Mouse (Mus musculus) layer of hippocampus, postnatal 10 days (tissue): ENCODE data around the gene Ccl2. TPM values are rescaled to one million over a fixed set of nuclear protein-coding genes. Genes with fewer than 3 reads are reported as not detected.

Experiments
- DNase-seq, 2 experiments: peaks; one replicate each; pipeline ENCODE4 v3.0.0; 2021; ENCODE audit warnings: low spot score in 2 of 2
- total RNA-seq, 2 experiments: library from RNA; stranded (reverse); gene quantifications; 2 replicates each; pipeline ENCODE4 v1.2.3; 2021

Gene Ccl2
- total RNA-seq, 2 experiments from 2014 or later = not detected

GRCm38 (mm10) chr11:82034446-82034845, 925 bp upstream of the Ccl2 start:
- no peak for DNase-seq

- no peak for DNase-seq
Observed at GRCm38 (mm10) chr11:82035857-82036256, 486 bp downstream of the Ccl2 start.

GRCm38 (mm10) chr11:82038535-82038934, 3.2 kb downstream of the Ccl2 start, which contains the start of gene Gm17268:
Gene Gm17268, minus strand, starts transcription at chr11:82038562.
- no peak for DNase-seq

- no peak for DNase-seq
Observed at GRCm38 (mm10) chr11:82039132-82039660, 3.8 kb downstream of the Ccl2 start.

- no peak for DNase-seq
Observed at GRCm38 (mm10) chr11:82041671-82042080, 6.3 kb downstream of the Ccl2 start.

- DNase-seq = peak; percentile 13 to 32
Observed at GRCm38 (mm10) chr11:82045471-82045870, 10.1 kb downstream of the Ccl2 start, which contains the start of gene Ccl7. Gene Ccl7, plus strand, starts transcription at chr11:82045712.

- peak; percentile 53 to 57 for DNase-seq
Observed at GRCm38 (mm10) chr11:82047746-82048415, 12.5 kb downstream of the Ccl2 start.

- no peak for DNase-seq
Observed at GRCm38 (mm10) chr11:82053849-82054248, 18.5 kb downstream of the Ccl2 start.

- DNase-seq = no peak
Observed at GRCm38 (mm10) chr11:82057646-82058045, 22.3 kb downstream of the Ccl2 start, which contains the start of gene Ccl11. Gene Ccl11, plus strand, starts transcription at chr11:82057823.

- no peak for DNase-seq
Observed at GRCm38 (mm10) chr11:82062226-82062625, 26.9 kb downstream of the Ccl2 start.

- DNase-seq = no peak
Observed at GRCm38 (mm10) chr11:82063454-82063853, 28.1 kb downstream of the Ccl2 start.

- no peak for DNase-seq
Observed at GRCm38 (mm10) chr11:82066953-82067571, 31.7 kb downstream of the Ccl2 start.

GRCm38 (mm10) chr11:82071076-82071475, 35.7 kb downstream of the Ccl2 start:
- no peak for DNase-seq

GRCm38 (mm10) chr11:82072374-82072773, 37.0 kb downstream of the Ccl2 start:
- no peak for DNase-seq

- no peak for DNase-seq
Observed at GRCm38 (mm10) chr11:82072984-82073383, 37.6 kb downstream of the Ccl2 start.

- no peak for DNase-seq
Observed at GRCm38 (mm10) chr11:82073686-82074085, 38.3 kb downstream of the Ccl2 start.

- no peak for DNase-seq
Observed at GRCm38 (mm10) chr11:82077031-82077430, 41.7 kb downstream of the Ccl2 start.

- DNase-seq = no peak
Observed at GRCm38 (mm10) chr11:82078136-82078730, 42.9 kb downstream of the Ccl2 start.

GRCm38 (mm10) chr11:82080865-82081264, 45.5 kb downstream of the Ccl2 start:
- no peak for DNase-seq

GRCm38 (mm10) chr11:82084360-82084759, 49.0 kb downstream of the Ccl2 start:
- DNase-seq = no peak
